Mouse (Mus musculus) lung, postnatal 0 days (tissue): ENCODE measurements around the gene Rab37.

Experiments used
- CTCF ChIP-seq: IDR thresholded peaks from 2 replicates; pipeline ENCODE4 v1.5.1; 2016; ENCODE audit warnings: antibody characterized with exemption, mild to moderate bottlenecking
- EP300 ChIP-seq: IDR thresholded peaks from 2 replicates; pipeline ENCODE4 v1.6.1; 2016; ENCODE audit warnings: antibody characterized with exemption, mild to moderate bottlenecking, control low read depth

GRCm38 (mm10) chr11:115133800-115134199, 42.6 kb downstream of the Rab37 start, which contains the start of gene Cd300lf:
- TF ChIP-seq CTCF = no peak
- no peak for TF ChIP-seq EP300
